Mouse (Mus musculus) heart, postnatal 14 days (tissue): ENCODE results near the gene Stat5a. TPM values are rescaled to one million over a fixed set of nuclear protein-coding genes. Genes with fewer than 3 reads are reported as not detected.

Source experiments
- DNase-seq, 2 experiments: peaks; one replicate each; pipeline ENCODE4 v3.0.0; 2021 to 2022
- intact Hi-C: fragments of 180-260 bp; cut with DNase I; formaldehyde crosslinking; loops from one replicate; pipeline ENCODE4 v1.15.1; 2025
- long read RNA-seq, 2 experiments: library from polyadenylated mRNA; stranded (forward); transcript quantifications; one replicate each; pipeline ENCODE4 v2.0.0; 2021
- total RNA-seq, 2 experiments: library from RNA; stranded (reverse); gene quantifications; 2 replicates each; pipeline ENCODE4 v1.2.3; 2021

Gene Stat5a
- total RNA-seq: 10 to 100 TPM; 28.1 to 28.7 TPM
- long read RNA-seq, experiment 1, transcript Stat5a-201 (20 exons, 3,888 nt): major isoform, 19 of 45 reads
- long read RNA-seq, experiment 1, partial matches to known transcripts: 18 of 45 reads
- long read RNA-seq, experiment 1, other reads (novel, unspliced or antisense): 5 of 45 reads
- long read RNA-seq, experiment 2, transcript Stat5a-202 (20 exons, 3,738 nt): minor isoform, 6 of 58 reads
- long read RNA-seq, experiment 2, transcript Stat5a-201 (20 exons, 3,888 nt): major isoform, 25 of 58 reads
- long read RNA-seq, experiment 2, partial matches to known transcripts: 16 of 58 reads
- long read RNA-seq, experiment 2, other reads (novel, unspliced or antisense): 10 of 58 reads

DNA sequence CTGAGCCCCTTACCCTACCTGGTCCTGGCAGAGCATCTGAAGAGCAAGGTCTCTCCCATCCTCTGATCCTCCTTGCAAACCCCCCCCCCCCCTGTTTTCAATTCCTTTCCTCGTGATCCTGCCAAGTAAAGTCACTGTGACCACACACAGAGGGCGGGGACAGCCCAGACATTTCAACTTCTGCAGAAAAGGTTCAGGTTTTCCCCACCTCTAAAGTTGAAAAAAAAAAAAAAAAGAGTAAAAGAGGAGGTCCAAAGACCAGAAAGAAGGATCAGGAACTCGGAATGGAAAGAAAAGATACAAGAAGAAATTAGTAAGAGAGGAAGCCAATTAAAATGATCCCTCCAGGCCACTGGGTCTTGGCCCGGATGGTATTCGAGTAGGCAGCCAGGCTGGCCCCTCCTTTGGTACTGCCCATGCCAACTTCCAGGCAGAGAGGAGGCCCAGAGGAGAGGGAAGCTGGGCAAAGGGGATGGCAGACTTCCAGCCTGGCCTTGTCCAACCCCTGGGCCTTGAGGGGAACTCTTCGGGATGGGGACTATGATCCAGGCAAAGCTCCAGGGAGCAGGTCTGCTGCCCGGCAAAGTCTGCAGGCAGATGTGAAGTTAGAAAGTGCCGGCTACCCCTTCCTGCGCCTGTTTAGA is at the start of gene Stat5a:
Stat5a (plus strand) TSS at position 417 of the 644 bp plus-strand sequence.
- intact Hi-C loops: loop anchor here (5.0 kb wide), 2 partner anchors 37 to 67 kb away; no protein-coding TSS in a partner anchor
- DNase-seq: peak; percentile 77 to 88

DNA sequence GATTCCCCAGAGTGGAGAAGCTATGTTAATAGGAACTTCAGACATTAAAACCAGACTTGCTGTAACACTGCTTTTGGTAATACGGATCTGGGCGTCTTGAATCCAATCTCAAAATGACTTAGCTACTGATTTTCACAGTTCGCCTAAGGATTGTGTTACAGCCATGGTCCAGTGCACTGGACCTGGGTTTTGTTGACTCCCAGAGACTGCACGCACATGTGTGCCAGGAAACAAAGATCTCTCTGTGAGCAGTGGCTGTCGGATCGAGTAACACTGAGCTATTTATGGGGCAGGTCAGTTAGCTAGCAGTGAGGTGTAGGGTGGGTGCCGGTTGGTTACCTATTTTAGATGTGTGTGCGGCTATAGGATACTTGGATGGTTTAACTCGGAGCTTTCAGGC is 48.6 kb upstream of the Stat5a start:
- intact Hi-C loops: no loop called here
- no peak for DNase-seq

DNA sequence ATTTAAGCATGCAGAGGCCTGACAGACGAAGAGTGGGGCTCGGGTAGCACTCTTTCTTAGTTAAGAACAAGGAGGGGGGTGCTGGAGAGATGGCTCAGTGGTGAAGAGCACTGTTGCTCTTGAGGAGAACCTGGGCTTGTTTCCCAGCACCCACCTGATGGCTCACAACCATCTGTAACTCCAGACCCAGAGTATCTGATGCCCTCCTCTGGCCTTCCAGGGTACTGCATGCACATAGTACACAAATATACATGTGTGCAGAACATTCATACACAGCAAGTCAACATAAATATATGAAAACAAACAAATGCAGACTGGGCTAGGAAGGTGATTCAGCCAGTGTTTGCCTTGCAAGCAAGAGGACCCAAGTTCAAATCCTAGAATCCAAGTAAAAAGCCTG is 48.0 kb upstream of the Stat5a start:
- intact Hi-C loops: no loop called here
- DNase-seq: no peak

- intact Hi-C loops: no loop called here
- DNase-seq: peak; percentile 73 to 76
Measured at GRCm38 (mm10) chr11:100814498-100814897, 44.7 kb upstream of the Stat5a start.

DNA sequence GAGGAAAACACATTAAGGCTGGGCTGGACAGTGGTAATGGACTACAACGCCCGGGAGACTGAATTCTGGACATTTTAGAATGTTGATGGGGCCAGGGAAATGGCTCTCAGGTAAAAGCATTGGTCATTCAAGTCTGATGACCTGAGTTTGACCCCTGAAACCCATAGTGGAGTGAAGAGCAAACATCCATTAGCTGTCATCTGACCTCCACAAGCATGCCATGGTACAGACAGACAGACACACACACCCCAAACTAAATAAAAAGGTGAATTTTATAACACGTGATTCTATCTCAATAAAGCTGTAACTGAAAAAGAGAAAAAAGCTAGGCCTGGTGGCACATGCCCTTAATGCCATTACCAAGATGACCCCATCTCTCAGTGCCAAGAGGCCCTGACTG is 42.8 kb upstream of the Stat5a start:
- DNase-seq: no peak
- intact Hi-C loops: no loop called here

- intact Hi-C loops: no loop called here
- no peak for DNase-seq
Measured at GRCm38 (mm10) chr11:100816801-100817200, 42.4 kb upstream of the Stat5a start.

DNA sequence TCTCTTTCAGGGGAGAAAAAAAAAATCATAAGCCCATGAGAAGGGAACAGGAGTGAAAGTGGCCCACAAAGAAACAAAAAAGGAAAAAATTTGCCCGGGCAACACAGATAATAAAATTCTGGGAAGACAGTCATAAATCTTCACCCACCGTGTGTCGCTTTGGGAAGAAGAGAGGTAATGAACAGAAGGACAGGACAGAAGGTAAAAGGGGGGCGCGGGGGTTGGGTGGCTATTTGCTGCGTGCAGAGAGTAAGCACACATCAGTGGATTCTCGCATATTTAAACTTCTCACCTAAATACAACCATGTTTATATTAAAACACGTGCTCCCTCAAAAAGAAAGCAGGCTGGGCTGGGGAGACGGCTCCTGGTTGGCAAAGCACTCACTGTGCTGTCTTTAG is 41.8 kb upstream of the Stat5a start:
- intact Hi-C loops: no loop called here
- DNase-seq: no peak

GRCm38 (mm10) chr11:100818359-100819012 is 40.7 kb upstream of the Stat5a start:
- no peak for DNase-seq
- intact Hi-C loops: no loop called here

GRCm38 (mm10) chr11:100819048-100819447 is 40.1 kb upstream of the Stat5a start:
- intact Hi-C loops: no loop called here

DNA sequence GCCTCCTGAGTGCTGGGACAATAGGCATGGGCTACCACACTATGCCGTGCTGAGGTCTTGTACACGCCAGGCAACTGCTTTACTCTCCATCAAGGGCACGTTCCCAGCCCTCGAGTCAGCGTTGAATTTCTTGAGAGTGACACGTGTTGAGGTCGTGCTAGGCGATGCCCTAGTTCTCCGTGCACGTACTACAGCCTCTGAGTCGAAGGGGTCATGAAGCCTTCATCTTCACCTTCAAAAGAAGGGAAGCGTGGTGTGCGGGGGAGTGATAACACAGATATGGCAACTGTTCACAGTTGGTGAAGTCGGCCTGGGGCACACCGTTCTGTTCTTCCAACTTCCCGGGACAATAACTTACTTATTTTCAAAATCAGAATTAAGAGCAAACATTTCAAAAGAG is 39.5 kb upstream of the Stat5a start:
- no peak for DNase-seq
- intact Hi-C loops: loop anchor here (5.0 kb wide), 1 partner anchor 38 kb away; the partner anchor contains the start of gene Stat5a

More at GRCm38 (mm10) chr11:100819048-100819447, 40.1 kb upstream of the Stat5a start:
- DNase-seq: no peak

DNA sequence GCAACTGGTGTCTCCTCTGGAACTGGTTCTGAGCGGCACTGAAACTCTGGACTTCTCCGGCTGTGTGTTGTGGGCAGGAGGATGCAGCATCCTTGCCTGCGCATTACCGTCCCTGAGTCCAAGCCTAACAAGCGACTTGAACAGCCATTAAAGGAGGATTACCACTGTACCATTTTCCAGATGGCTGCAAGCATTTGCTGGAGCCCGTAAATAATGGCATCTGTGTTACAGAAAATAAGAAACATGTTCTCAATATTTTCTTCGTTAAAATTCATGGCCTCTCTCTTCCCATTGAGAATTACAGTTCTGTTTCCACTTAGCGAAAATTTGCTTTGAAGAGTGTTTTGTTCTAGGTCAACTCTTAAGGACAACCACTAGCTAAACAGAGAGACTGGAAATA is 39.1 kb upstream of the Stat5a start:
- DNase-seq: no peak
- intact Hi-C loops: loop anchor here (5.0 kb wide), 1 partner anchor 37 kb away; the partner anchor contains the start of gene Stat5a

GRCm38 (mm10) chr11:100821605-100822220 is 37.4 kb upstream of the Stat5a start:
- intact Hi-C loops: loop anchor here (5.0 kb wide), 1 partner anchor 36 kb away; the partner anchor contains the start of gene Stat5a
- DNase-seq: no peak

DNA sequence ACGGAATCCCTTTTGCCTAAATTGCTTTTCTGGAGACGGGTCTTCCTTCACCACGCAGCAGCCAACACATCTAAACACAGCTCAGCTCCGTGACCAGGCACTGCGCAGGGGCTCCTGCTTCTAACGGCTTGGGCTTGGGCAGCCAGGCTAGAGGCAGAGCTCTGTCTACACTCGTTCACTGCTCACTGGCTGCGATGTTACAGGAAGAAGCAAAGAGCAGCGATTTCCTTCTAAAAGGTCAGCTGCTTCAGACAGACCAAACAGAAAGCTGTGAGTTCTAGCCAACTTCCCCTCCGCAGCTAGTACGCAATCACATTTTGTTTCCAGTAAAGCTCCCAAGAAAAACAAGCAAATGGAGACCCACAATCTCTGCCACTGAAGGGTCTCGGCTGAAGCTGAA is 36.8 kb upstream of the Stat5a start:
- peak; percentile 44 to 58 for DNase-seq
- intact Hi-C loops: loop anchor here (5.0 kb wide), 1 partner anchor 35 kb away; the partner anchor contains the start of gene Stat5a

DNA sequence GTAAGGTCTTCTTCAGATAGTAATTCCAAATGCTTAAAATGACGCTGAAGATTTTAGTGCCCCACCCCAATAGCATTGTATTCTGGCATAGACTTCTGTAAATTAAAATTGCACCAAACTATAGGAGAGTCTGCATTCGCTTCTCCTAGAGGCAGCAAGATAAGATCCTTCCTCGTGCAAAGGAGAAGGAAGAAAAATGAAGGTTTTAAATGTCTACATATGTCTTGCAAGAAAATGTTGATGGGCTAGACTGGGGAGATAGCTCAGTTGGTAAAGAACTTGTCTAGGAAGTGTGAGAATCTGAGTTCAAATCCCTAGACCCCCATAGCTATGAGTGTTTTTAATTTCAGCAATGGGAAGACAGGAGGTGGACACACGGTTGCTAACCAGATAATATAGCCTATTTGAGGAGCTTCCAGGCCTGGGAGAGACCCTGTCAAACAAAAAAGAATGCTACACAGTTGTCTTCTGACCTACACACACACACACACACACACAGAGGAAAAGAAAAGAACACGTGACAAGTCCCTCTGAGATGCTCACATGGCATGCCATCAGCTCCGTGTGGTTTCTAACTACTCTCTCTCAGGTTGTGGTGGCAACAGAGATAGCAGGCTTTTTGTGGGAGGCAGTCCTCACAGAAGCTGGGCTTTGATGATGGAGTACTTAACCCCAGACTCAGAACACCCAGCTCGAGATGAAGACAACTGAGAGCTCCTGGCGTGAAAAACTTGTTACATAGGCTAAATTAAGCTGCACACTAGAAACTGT is 35.4 kb upstream of the Stat5a start:
- intact Hi-C loops: loop anchor here (5.0 kb wide), 1 partner anchor 34 kb away; the partner anchor contains the start of gene Stat5a
- no peak for DNase-seq

DNA sequence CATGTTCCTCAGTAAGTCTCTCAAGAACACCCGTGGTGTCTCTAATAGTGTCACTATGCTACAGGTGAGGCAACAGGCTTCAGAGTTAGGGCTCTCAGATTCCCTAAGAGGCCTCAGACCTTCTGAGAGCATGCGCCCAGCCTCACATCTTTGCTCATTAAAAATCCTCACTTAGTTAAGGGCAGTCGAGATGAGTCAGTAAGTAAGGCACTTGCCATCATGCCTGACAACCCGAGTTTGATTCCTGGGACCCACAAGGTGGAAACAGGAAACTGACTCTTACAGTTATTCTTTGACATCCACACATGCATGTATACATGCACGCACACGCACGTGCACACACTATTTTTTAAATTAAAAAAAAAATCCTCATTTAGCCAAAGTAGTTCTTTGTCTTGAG is 34.7 kb upstream of the Stat5a start:
- DNase-seq: no peak
- intact Hi-C loops: loop anchor here (5.0 kb wide), 1 partner anchor 33 kb away; the partner anchor contains the start of gene Stat5a

- intact Hi-C loops: no loop called here
- no peak for DNase-seq
Measured at GRCm38 (mm10) chr11:100825451-100825850, 33.7 kb upstream of the Stat5a start.

DNA sequence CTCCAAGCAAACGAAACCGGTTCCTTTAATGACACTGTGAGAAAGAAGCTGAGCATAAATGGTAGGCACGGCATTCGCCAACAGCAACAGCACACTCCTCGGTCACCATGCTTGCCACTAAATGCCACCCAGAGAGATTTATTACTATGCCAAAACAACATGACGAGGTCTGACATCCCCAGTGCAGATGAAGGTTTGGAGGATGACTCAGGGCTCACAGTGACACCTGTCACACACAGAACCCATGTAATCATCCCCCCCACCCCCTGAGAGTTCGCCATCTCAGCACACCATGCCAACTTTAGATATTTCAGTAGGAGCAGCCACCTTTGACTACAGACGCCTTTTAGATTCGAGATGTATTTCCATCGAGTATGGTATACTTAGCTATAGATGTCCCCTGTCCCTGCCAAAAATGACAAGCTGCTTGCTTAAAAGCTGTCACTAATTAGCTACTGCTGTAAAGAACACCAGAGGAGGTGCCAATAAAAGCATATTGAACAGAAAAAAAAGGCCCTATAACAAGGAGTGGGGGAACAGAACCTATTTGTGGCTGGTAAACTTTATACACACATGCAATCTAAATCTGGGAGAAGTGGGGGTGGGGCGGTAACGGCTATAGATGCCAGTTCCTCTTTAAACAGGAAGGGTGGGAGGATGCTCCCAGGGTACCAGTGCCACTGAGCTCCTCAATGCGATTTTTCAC is 32.8 kb upstream of the Stat5a start:
- intact Hi-C loops: no loop called here
- peak in 1 of 2 experiments; percentile 34 for DNase-seq

GRCm38 (mm10) chr11:100828676-100829151 is 30.4 kb upstream of the Stat5a start:
- intact Hi-C loops: no loop called here
- DNase-seq: peak in 1 of 2 experiments; percentile 37

- peak in 1 of 2 experiments; percentile 43 for DNase-seq
- intact Hi-C loops: no loop called here
Measured at GRCm38 (mm10) chr11:100829691-100830090, 29.5 kb upstream of the Stat5a start.
